Mouse (Mus musculus) liver, adult 10 weeks (tissue): ENCODE data around the gene Sult2a4. TPM values are rescaled to one million over a fixed set of nuclear protein-coding genes. Genes with fewer than 3 reads are reported as not detected.

Experiments used
- polyA plus RNA-seq: library from polyadenylated mRNA; stranded (reverse); fragments of 350-450 nt; fragmentation: Illumina TruSeq; extraction: RNeasy Lipid Tissue Mini Kit (QIAGEN cat#74804); gene quantifications from one replicate; pipeline ENCODE4 v1.2.3, GENCODE M21; 2014; ENCODE audit warnings: low read depth, low replicate concordance

The Sult2a4 gene
- polyA plus RNA-seq = not detected

DNA sequence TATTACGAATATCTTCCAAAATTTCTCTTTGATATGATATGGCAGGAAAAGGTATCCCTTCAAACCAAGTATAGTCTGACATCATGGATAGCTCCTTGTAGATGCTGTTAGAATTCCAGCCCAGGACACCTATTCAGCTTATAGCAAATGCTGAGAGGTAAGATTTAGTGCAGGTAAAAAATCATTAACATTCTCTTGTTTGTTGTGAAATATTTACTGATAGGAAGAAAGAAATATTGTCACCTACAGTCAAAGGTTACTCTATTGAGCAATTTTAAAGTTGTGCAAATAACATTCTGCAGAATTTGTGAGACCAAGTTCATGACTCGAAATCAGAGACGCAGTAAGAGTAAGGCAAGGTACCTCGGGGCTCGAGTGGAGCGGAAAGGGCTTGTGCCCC is at the start of gene Sult2a4:
Gene Sult2a4, minus strand, starts transcription at position 101 of the 400 bp plus-strand sequence.

Other genes starting within 250 kb of the Sult2a4 start
- gene Sult2a1, start 152.2 kb downstream of the Sult2a4 start, polyA plus RNA-seq = 1,053 TPM
- gene Sult2a3, start 133.4 kb upstream of the Sult2a4 start, polyA plus RNA-seq = 10.4 TPM